Mouse (Mus musculus) midbrain, embryonic 13.5 days (tissue): Measurements from ENCODE around the gene Dyrk1a. TPM values are rescaled to one million over a fixed set of nuclear protein-coding genes. Genes with fewer than 3 reads are reported as not detected.

Source experiments
- ATAC-seq: fragments of 200-750 bp; cut with Nextera tagmentation; 2 replicates; pipeline ENCODE4 v1.8.0; 2017; ENCODE audit warnings: mild to moderate bottlenecking, moderate TSS enrichment, moderate library complexity
- H3K27ac ChIP-seq: fragments of 300-500 bp; sonication (generic); 2 replicates; pipeline ENCODE4 v1.5.1; 2015; ENCODE audit warnings: inconsistent platforms, mild to moderate bottlenecking, moderate library complexity
- H3K27me3 ChIP-seq: fragments of 300-500 bp; sonication (generic); 2 replicates; pipeline ENCODE4 v1.6.1; 2015; ENCODE audit warnings: mild to moderate bottlenecking, inconsistent platforms
- H3K36me3 ChIP-seq: fragments of 300-500 bp; sonication (generic); 2 replicates; pipeline ENCODE4 v1.6.1; 2015; ENCODE audit warnings: mild to moderate bottlenecking, inconsistent platforms
- H3K4me1 ChIP-seq: fragments of 300-500 bp; sonication (generic); replicated peaks from 2 replicates; pipeline ENCODE4 v1.6.1; 2015; ENCODE audit warnings: inconsistent platforms
- H3K4me2 ChIP-seq: fragments of 300-500 bp; sonication (generic); replicated peaks from 2 replicates; pipeline ENCODE4 v1.6.1; 2015; ENCODE audit warnings: moderate library complexity, mild to moderate bottlenecking, inconsistent platforms
- H3K4me3 ChIP-seq: fragments of 300-500 bp; sonication (generic); replicated peaks from 2 replicates; pipeline ENCODE4 v1.5.1; 2015; ENCODE audit warnings: mild to moderate bottlenecking, inconsistent platforms
- H3K9ac ChIP-seq: fragments of 300-500 bp; sonication (generic); replicated peaks from 2 replicates; pipeline ENCODE4 v1.6.1; 2015; ENCODE audit warnings: mild to moderate bottlenecking, inconsistent platforms
- H3K9me3 ChIP-seq: fragments of 300-500 bp; sonication (generic); 2 replicates; pipeline ENCODE4 v1.6.1; 2016; ENCODE audit warnings: mild to moderate bottlenecking, inconsistent platforms
- WGBS: fragments of 180-500 bp; shearing (Covaris S2); methylation state at CpG from one replicate; pipeline ENCODE4 v1.1.7; 2015; 5-methylcytosine and 5-hydroxymethylcytosine counted together
- polyA plus RNA-seq: library from polyadenylated mRNA; unstranded; fragments of >200 nt; fragmentation: Nextera tagmentation; extraction: Ambion mirVana; gene quantifications from 2 replicates; pipeline ENCODE4 v1.2.1, GENCODE M21; 2015

The Dyrk1a gene
- polyA plus RNA-seq, 1 experiment from 2014 or later: 11.7 TPM

- H3K9me3 ChIP-seq: no peaks in the 10 kb centered on the region
- H3K27ac ChIP-seq: peak overlapping the region; percentile 88
- peak overlapping the region; percentile 51 for H3K4me3 ChIP-seq
- ATAC-seq: peak; percentile 59
- H3K27me3 ChIP-seq: peaks cover 3% of the 10 kb centered on the region; the same call in 1 of the 2 replicates
- H3K9ac ChIP-seq: peak overlapping the region; percentile 70
- H3K4me1 ChIP-seq: peaks cover 10% of the 10 kb centered on the region
- H3K36me3 ChIP-seq: no peaks in the 10 kb centered on the region
- WGBS: under 1% methylated on average over 18 of the region's 18 CpGs
- peak overlapping the region; percentile 78 for H3K4me2 ChIP-seq
These were observed 155.0 kb downstream of the Dyrk1a start for GRCm38 (mm10) chr16:94724747-94725211.

GRCm38 (mm10) chr16:94729236-94729635 lies 159.4 kb downstream of the Dyrk1a start:
- Histone ChIP-seq H3K36me3 (no peaks in the 10 kb centered on the region), H3K27me3 (no peaks in the 10 kb centered on the region), H3K9ac (no peak overlapping the region), H3K4me1 (peaks cover 11% of the 10 kb centered on the region), H3K9me3 (no peaks in the 10 kb centered on the region), H3K4me3 (no peak overlapping the region), H3K27ac (no peak overlapping the region), H3K4me2 (no peak overlapping the region)
- 88% methylated on average over 6 of the region's 6 CpGs for WGBS
- no peak for ATAC-seq

GRCm38 (mm10) chr16:94731027-94731426 lies 161.2 kb downstream of the Dyrk1a start:
- WGBS: 73% methylated on average over 12 of the region's 12 CpGs

GRCm38 (mm10) chr16:94735472-94735871 lies 165.7 kb downstream of the Dyrk1a start:
- Histone ChIP-seq H3K4me1 (peaks cover 6% of the 10 kb centered on the region; the same call in 1 of the 2 replicates), H3K4me3 (no peak overlapping the region), H3K36me3 (no peaks in the 10 kb centered on the region), H3K27me3 (no peaks in the 10 kb centered on the region), H3K9ac (no peak overlapping the region), H3K27ac (no peak overlapping the region), H3K4me2 (no peak overlapping the region), H3K9me3 (no peaks in the 10 kb centered on the region)
- 73% methylated on average over 3 of the region's 3 CpGs for WGBS
- no peak for ATAC-seq

More at GRCm38 (mm10) chr16:94731027-94731426, 161.2 kb downstream of the Dyrk1a start:
- H3K9me3 ChIP-seq: no peaks in the 10 kb centered on the region
- H3K9ac ChIP-seq: no peak overlapping the region
- H3K4me3 ChIP-seq: no peak overlapping the region
- H3K4me1 ChIP-seq: peaks cover 6% of the 10 kb centered on the region; the same call in 1 of the 2 replicates
- no peaks in the 10 kb centered on the region for H3K27me3 ChIP-seq
- no peaks in the 10 kb centered on the region for H3K36me3 ChIP-seq
- no peak overlapping the region for H3K4me2 ChIP-seq
- ATAC-seq: no peak
- H3K27ac ChIP-seq: no peak overlapping the region

GRCm38 (mm10) chr16:94736462-94737358 lies 166.9 kb downstream of the Dyrk1a start:
- Histone ChIP-seq H3K9me3 (no peaks in the 10 kb centered on the region), H3K36me3 (no peaks in the 10 kb centered on the region), H3K4me2 (no peak overlapping the region), H3K27me3 (no peaks in the 10 kb centered on the region), H3K4me3 (no peak overlapping the region), H3K27ac (no peak overlapping the region), H3K4me1 (peaks cover 6% of the 10 kb centered on the region; the same call in 1 of the 2 replicates), H3K9ac (no peak overlapping the region)
- ATAC-seq: no peak
- 86% methylated on average over 8 of the region's 8 CpGs for WGBS

- Histone ChIP-seq H3K4me3 (no peak overlapping the region), H3K9me3 (no peaks in the 10 kb centered on the region), H3K27ac (no peak overlapping the region), H3K27me3 (no peaks in the 10 kb centered on the region), H3K4me1 (peaks cover 6% of the 10 kb centered on the region; the same call in 1 of the 2 replicates), H3K4me2 (no peak overlapping the region), H3K9ac (no peak overlapping the region), H3K36me3 (no peaks in the 10 kb centered on the region)
- 95% methylated on average over 1 of the region's 1 CpGs for WGBS
- ATAC-seq: no peak
These were observed 167.5 kb downstream of the Dyrk1a start for GRCm38 (mm10) chr16:94737359-94737687.

- Histone ChIP-seq H3K36me3 (no peaks in the 10 kb centered on the region), H3K9ac (no peak overlapping the region), H3K4me3 (peak overlapping the region; percentile 18), H3K27ac (no peak overlapping the region), H3K9me3 (no peaks in the 10 kb centered on the region), H3K4me1 (0 out of 2 replicates have a peak, but pooled peaks cover 4% of the 10 kb centered on the region), H3K27me3 (no peaks in the 10 kb centered on the region), H3K4me2 (peak overlapping the region; percentile 35)
- WGBS: 4% methylated on average over 11 of the region's 11 CpGs
- ATAC-seq: no peak
These were observed 174.2 kb downstream of the Dyrk1a start for GRCm38 (mm10) chr16:94743853-94744501.

- WGBS: 79% methylated on average over 9 of the region's 9 CpGs
- Histone ChIP-seq H3K27me3 (no peaks in the 10 kb centered on the region), H3K9me3 (no peaks in the 10 kb centered on the region), H3K36me3 (no peaks in the 10 kb centered on the region), H3K9ac (no peak overlapping the region), H3K4me1 (0 out of 2 replicates have a peak, but pooled peaks cover 4% of the 10 kb centered on the region), H3K4me3 (no peak overlapping the region), H3K27ac (no peak overlapping the region), H3K4me2 (no peak overlapping the region)
- no peak for ATAC-seq
These were observed 175.2 kb downstream of the Dyrk1a start for GRCm38 (mm10) chr16:94745016-94745415.

Other genes starting within 250 kb of the Dyrk1a start
- gene Ripply3, start 241.6 kb upstream of the Dyrk1a start, polyA plus RNA-seq: 1.2 and 1.3 TPM in 2 replicates
- 803 and 871 TPM in 2 replicates for gene Ttc3, start 199.4 kb upstream of the Dyrk1a start, polyA plus RNA-seq
- gene Pigp, start 198.2 kb upstream of the Dyrk1a start, polyA plus RNA-seq: 134 and 157 TPM in 2 replicates
- 72.4 and 80.7 TPM in 2 replicates for gene Vps26c, start 43.2 kb upstream of the Dyrk1a start, polyA plus RNA-seq